Mouse (Mus musculus) neural tube, embryonic 11.5 days (tissue): ENCODE results near the gene Olfr1484. TPM values are rescaled to one million over a fixed set of nuclear protein-coding genes. Genes with fewer than 3 reads are reported as not detected.
"Not testable (repeated sequence)": the region's sequence is repeated elsewhere in the genome, so short reads cannot be mapped to it uniquely, and the experiment has no call there.

Experiments
- ATAC-seq: fragments of 200-750 bp; cut with Nextera tagmentation; 2 replicates; pipeline ENCODE4 v1.8.0; 2017; ENCODE audit warnings: moderate number of reproducible peaks, mild to moderate bottlenecking, moderate TSS enrichment, moderate library complexity; ENCODE audit not compliant: insufficient read depth, low FRiP score, low TSS enrichment
- DNase-seq: peaks from one replicate; pipeline ENCODE4 v3.0.0-alpha.2; 2015; ENCODE audit warnings: low spot score
- H3K27ac ChIP-seq: fragments of 300-500 bp; sonication (generic); 2 replicates; pipeline ENCODE4 v1.5.1; 2014; ENCODE audit warnings: low read depth, mild to moderate bottlenecking, low read length
- H3K27me3 ChIP-seq: fragments of 300-500 bp; sonication (generic); 2 replicates; pipeline ENCODE4 v1.6.1; 2014; ENCODE audit warnings: mild to moderate bottlenecking, low read length, mixed read lengths; ENCODE audit not compliant: control insufficient read depth, insufficient read depth
- H3K36me3 ChIP-seq: fragments of 300-500 bp; sonication (generic); 2 replicates; pipeline ENCODE4 v1.6.1; 2014; ENCODE audit warnings: mild to moderate bottlenecking, low read length, moderate library complexity, mixed read lengths; ENCODE audit not compliant: control insufficient read depth, insufficient read depth
- H3K4me1 ChIP-seq: fragments of 300-500 bp; sonication (generic); 2 replicates; pipeline ENCODE4 v1.6.1; 2014; ENCODE audit warnings: low read length, mixed read lengths; ENCODE audit not compliant: control insufficient read depth, insufficient read depth
- H3K4me2 ChIP-seq: fragments of 300-500 bp; sonication (generic); 2 replicates; pipeline ENCODE4 v1.6.1; 2014; ENCODE audit warnings: low read depth, mild to moderate bottlenecking, moderate library complexity
- H3K4me3 ChIP-seq: fragments of 300-500 bp; sonication (generic); 2 replicates; pipeline ENCODE4 v1.5.1; 2014; ENCODE audit warnings: low read depth, low read length
- H3K9ac ChIP-seq: fragments of 300-500 bp; sonication (generic); 2 replicates; pipeline ENCODE4 v1.6.1; 2014; ENCODE audit warnings: mild to moderate bottlenecking, low read length
- H3K9me3 ChIP-seq: fragments of 300-500 bp; sonication (generic); 2 replicates; pipeline ENCODE4 v1.6.1; 2016; ENCODE audit warnings: low read length; ENCODE audit not compliant: control insufficient read depth
- WGBS: fragments of 180-500 bp; shearing (Covaris S2); extraction: QIAGEN DNeasy Blood & Tissue Kit; methylation state at CpG from one replicate; pipeline ENCODE4 v1.1.7; 2014; 5-methylcytosine and 5-hydroxymethylcytosine counted together
- microRNA-seq: library from miRNA; unstranded; fragments of <30 nt; microRNA quantifications from one replicate; pipeline ENCODE4, GENCODE M21; 2016
- polyA plus RNA-seq: library from polyadenylated mRNA; unstranded; fragments of >200 nt; fragmentation: Nextera tagmentation; extraction: Ambion mirVana; gene quantifications from 2 replicates; pipeline ENCODE4 v1.2.1, GENCODE M21; 2014

Olfr1484 gene
- polyA plus RNA-seq: not detected in 2 replicates

GRCm38 (mm10) chr19:13583211-13583610 is at the start of gene Olfr1484:
Gene Olfr1484 (plus strand): TSS chr19:13583511.
- 89% methylated on average over 1 of the region's 1 CpGs for WGBS
- Histone ChIP-seq H3K4me3 (no peak within 1 kb of the TSS), H3K36me3 (no peaks in the 10 kb centered on the region), H3K4me1 (no peaks in the 10 kb centered on the region), H3K9ac (no peak within 1 kb of the TSS), H3K27me3 (no peaks in the 10 kb centered on the region), H3K4me2 (no peak within 1 kb of the TSS), H3K9me3 (no peaks in the 10 kb centered on the region), H3K27ac (no peak within 1 kb of the TSS)
- DNase-seq (no peak), ATAC-seq (no peak)

DNA sequence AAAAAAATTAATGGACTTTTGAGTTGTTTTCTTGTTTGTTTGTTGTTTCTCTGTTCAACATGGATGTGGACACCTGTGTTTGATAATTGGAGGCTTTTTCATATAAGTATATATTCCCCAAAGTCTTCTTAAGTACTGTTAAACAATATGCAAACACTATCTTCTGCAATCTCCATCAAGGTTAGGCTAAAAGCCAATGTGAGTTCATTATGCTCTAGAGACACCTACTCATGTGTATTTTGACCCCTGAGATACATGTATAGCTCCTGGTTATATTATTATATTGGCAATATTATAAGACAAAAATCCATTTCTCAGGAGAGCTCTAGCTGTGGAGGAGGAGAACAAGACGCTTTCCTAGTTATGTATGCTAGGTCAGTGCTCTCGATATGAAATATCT is 33.8 kb downstream of the Olfr1484 start, which contains the start of gene Olfr1487:
Olfr1487 (plus strand) TSS at position 301 of the 400 bp plus-strand sequence.
- not testable (repeated sequence) for H3K27me3 ChIP-seq, ATAC-seq, H3K9ac ChIP-seq, H3K4me3 ChIP-seq, H3K4me1 ChIP-seq, H3K9me3 ChIP-seq, DNase-seq, H3K4me2 ChIP-seq, H3K27ac ChIP-seq, H3K36me3 ChIP-seq
- 97% methylated on average over 2 of the region's 2 CpGs for WGBS

DNA sequence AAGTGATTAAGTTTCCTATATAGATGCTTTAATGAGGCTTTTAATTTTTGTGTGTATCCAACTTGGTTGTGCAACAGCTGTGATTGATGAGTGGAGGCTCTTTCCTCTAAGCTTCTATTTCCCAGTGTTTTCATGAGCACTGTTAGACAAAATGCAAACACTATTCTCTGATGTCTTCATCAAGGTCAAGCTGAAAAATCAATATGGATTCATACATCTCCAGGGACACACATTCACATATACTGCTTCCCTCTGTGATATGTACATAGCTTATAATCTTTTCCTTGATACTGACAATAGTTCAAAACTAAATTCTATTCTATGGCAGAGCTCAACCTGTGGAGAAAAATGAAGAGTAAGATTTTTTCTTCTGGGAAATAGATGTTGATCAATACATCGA is 48.0 kb downstream of the Olfr1484 start, which contains the start of gene Olfr1489:
Olfr1489 (plus strand) TSS at position 301 of the 400 bp plus-strand sequence.
- DNase-seq: no peak
- Histone ChIP-seq H3K4me2 (no peak within 1 kb of the TSS), H3K36me3 (no peaks in the 10 kb centered on the region), H3K4me1 (no peaks in the 10 kb centered on the region), H3K9ac (no peak within 1 kb of the TSS), H3K9me3 (peaks cover 5% of the 10 kb centered on the region; the same call in 1 of the 2 replicates), H3K27me3 (no peaks in the 10 kb centered on the region), H3K4me3 (no peak within 1 kb of the TSS), H3K27ac (no peak within 1 kb of the TSS)
- WGBS: 86% methylated on average over 1 of the region's 1 CpGs
- no peak for ATAC-seq

Small RNAs within 50 kb of the gene (microRNA-seq; reads per million reads assigned to microRNA genes)
- gene Gm22323 (not detected), gene Gm23931 (not detected)

Other genes starting within 250 kb of the Olfr1484 start
- not detected in 2 replicates for gene Olfr1466, start 244.6 kb upstream of the Olfr1484 start, polyA plus RNA-seq
- not detected in 2 replicates for gene Olfr1467, start 221.3 kb upstream of the Olfr1484 start, polyA plus RNA-seq
- gene Olfr1469, start 175.7 kb upstream of the Olfr1484 start, polyA plus RNA-seq: not detected in 2 replicates
- not detected in 2 replicates for gene Olfr1471, start 140.1 kb upstream of the Olfr1484 start, polyA plus RNA-seq
- not detected in 2 replicates for gene Olfr1472, start 127.4 kb upstream of the Olfr1484 start, polyA plus RNA-seq
- not detected in 2 replicates for gene Olfr1474, start 113.9 kb upstream of the Olfr1484 start, polyA plus RNA-seq
- gene Olfr1475, start 103.3 kb upstream of the Olfr1484 start, polyA plus RNA-seq: not detected in 2 replicates
- not detected in 2 replicates for gene Olfr1477, start 83.0 kb upstream of the Olfr1484 start, polyA plus RNA-seq
- gene Olfr1480, start 55.6 kb upstream of the Olfr1484 start, polyA plus RNA-seq: not detected in 2 replicates
- not detected in 2 replicates for gene Olfr1487, start 33.9 kb downstream of the Olfr1484 start, polyA plus RNA-seq
- not detected in 2 replicates for gene Olfr1489, start 48.1 kb downstream of the Olfr1484 start, polyA plus RNA-seq
- not detected in 2 replicates for gene Olfr1490, start 67.6 kb downstream of the Olfr1484 start, polyA plus RNA-seq
- gene Olfr1491, start 113.8 kb downstream of the Olfr1484 start, polyA plus RNA-seq: not detected in 2 replicates
- not detected in 2 replicates for gene Olfr1493-ps1, start 139.8 kb downstream of the Olfr1484 start, polyA plus RNA-seq
- not detected in 2 replicates for gene Olfr1494, start 156.2 kb downstream of the Olfr1484 start, polyA plus RNA-seq
- gene Olfr1495, start 181.1 kb downstream of the Olfr1484 start, polyA plus RNA-seq: not detected in 2 replicates
- not detected in 2 replicates for gene Olfr1496, start 194.4 kb downstream of the Olfr1484 start, polyA plus RNA-seq
- gene Olfr1497, start 214.7 kb downstream of the Olfr1484 start, polyA plus RNA-seq: not detected in 2 replicates
- not detected in 2 replicates for gene Olfr1499, start 235.9 kb downstream of the Olfr1484 start, polyA plus RNA-seq
- not detected in 2 replicates for gene Olfr1500, start 247.0 kb downstream of the Olfr1484 start, polyA plus RNA-seq